Mouse (Mus musculus) cerebellum, postnatal 14 days (tissue): ENCODE data around the gene Krba1.

Experiments used
- DNase-seq, 2 experiments: peaks; one replicate each; pipeline ENCODE4 v3.0.0; 2021; ENCODE audit warnings: mixed read lengths in 2 of 2

Gene Krba1

DNA sequence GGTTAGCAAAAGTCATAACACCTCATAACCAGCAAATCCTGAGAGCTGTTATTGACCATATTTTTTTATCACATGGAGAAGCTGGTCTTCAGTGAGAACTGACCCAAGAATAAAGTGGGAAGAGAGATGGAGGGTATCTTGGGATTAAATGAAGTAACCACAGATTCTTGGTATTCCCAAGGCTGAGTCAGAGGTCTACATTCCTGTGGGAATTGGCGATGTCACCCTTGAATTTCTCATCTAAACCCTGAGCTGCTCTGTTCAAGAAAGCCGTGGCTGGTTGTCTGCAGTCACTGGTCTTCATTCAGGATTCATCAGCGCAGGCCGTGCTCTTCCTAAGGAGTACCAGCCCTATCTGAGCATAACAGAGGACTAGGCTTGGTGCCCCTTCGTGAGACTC lies 31.6 kb downstream of the Krba1 start:
- DNase-seq = no peak

DNA sequence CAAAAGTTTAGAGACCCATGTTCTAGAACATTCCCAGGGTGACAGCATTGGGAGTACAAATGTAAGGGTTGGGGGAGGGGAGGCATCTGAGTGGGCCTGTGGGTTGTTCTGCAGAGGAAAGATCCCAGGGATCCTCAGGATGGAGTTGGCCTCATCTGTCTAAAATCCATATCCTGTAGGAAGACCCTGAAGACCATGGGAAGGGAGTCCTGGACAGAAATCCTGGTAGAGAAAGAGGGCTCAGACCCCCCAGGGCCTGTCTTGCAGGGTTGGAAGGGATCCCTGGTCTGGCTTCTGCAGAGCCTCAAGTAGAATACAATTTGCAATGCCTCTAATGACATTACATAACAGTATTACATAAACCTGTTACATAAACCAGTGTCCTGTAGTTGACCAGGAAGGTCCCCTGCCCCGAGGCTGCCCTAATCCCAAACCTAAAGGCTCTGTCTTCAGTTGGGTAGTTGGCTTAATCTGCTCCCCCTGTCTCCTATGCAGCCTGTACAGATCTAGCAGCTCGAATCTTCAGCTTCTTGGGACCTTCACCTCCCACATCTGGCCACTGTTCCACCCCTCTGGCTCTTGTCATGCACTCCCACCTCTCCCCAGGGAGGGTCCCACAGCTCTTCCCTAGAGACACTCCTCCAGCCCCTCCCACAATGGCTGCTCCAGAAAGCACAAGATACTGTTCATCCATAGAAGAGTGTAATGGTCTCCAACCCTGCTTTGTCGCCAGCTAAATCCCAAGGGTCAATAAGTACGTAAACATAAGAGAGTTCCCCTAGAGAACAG lies 33.6 kb downstream of the Krba1 start:
- DNase-seq = no peak

DNA sequence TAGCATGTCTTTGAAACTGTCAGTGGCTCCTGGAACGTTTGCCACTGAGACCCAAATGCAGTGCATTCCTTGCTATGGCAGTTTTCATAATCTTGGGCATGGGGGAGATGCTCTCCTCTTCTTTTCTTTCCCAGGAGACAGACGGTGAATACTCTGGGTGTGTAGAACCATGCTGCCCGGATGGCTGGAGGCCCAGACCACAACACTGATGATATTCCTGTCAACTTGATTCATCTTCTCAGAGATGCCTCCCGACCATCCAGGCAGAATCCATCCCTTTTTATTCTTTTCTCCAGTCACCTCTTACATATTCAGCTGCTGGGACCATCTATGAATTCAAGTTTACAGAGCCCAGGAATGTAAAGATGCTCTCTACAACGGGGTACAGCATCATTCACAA lies 35.4 kb downstream of the Krba1 start:
- DNase-seq = peak in 1 of 2 experiments; percentile 59

DNA sequence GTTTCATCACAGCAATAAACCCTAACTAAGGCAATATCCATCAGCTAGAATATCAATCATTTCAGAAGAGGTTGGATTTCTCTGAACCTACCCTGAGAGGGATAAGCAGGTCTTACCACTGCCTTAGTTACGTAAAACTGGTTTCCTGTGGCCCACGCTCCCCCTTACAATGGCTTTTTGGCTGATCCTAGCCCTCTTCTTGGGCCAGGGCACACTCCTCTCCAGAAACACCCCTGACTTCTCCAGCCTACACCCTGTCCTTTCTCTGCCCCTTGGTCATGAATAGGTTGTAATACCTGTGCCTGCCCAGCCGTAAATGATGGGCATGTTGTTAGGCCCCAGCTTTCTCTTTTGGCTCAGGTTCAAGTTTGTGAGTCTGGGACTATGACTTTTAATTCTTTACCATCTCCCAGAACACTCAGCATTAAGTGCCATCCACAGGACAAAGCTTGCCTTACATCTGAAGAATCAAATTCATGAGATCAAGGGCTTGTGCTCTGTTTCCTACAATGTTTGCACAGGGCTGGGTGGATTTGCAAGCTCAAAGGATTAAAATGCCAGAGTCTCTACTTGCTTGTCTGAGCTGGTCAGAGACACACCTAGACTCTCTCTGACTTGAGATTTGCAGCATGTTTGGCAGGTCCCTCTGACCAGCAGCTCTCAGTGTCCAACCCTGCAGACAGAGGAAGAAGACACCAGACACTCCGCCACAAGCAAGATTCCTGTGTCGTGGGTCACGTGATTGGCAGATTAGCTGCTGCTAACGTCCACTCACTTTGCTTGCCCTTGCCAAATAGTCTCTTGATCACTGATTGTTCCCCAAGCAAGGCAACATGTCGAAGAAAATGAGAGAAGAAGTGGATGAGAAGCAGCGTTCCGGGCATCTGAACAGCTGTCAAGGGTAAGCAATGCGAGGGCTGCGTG lies 37.8 kb downstream of the Krba1 start:
- DNase-seq = no peak

DNA sequence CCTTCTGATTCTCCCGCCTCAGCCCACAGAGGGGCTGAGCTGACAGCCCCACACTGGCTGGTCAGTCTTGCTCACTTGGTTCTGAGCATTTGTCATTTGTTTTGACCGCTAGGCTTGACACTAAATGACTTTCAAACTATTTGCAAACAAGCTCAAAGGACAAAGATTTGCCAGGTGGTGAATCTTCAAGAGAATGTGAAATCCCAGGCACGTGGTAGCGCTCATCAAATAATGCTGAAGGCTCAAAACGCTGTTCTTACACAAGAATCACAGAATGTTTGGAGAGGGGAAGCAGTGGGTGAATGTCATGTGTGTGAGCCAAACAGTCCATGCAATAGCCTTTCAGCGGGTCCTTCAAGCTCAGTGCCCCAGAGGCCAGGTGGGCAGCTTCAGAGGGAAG lies 39.3 kb downstream of the Krba1 start:
- DNase-seq = no peak

DNA sequence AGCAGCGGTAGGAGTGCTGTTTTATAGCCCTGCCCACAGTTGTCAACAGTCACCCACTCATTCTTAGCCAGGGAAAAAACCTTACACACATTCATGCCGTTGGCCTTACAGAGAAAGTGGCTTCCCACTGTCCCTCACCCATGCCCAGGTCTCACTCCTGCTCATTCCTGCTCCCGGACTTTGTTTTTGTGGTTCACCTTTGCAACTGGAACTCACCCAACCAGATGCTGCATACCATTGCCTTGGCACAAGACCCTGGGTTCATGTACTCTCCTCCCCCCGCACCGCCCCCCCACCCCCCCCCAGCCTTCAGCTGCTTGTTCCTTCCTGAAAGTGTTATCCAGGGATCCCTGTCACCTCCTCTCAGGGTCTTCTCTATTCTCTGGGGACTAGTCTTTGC lies 39.7 kb downstream of the Krba1 start:
- DNase-seq = no peak

DNA sequence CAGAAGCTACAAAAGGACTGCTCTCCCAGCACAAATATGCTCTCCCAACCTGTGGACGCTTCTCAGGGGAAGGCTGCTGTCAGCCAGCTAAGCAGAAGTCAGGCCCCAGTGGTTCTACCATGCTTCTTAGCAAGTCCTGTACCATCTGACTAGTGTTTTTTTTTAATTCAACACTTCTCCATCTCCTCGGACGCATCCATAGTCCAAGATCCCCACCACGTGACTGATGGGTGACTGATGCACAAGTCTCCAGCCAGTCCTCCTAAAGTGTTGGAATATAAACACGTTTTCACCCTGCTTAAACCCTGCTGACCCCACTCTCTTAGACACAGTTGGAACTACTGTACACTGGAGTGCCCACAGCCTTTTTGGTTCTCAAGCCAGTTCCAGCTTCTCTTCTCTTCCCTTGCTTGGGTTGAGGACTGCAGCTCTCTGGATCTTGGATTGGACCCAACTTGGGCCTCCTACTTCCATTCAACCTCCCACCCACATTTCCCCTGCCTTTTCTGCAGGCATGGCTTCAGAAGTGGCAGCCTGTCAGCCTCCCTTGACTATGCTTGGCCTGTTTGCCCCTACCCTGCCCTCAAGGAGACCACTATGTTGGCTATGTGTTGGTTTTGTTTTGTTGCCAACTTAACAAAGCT lies 40.4 kb downstream of the Krba1 start:
- no peak for DNase-seq

DNA sequence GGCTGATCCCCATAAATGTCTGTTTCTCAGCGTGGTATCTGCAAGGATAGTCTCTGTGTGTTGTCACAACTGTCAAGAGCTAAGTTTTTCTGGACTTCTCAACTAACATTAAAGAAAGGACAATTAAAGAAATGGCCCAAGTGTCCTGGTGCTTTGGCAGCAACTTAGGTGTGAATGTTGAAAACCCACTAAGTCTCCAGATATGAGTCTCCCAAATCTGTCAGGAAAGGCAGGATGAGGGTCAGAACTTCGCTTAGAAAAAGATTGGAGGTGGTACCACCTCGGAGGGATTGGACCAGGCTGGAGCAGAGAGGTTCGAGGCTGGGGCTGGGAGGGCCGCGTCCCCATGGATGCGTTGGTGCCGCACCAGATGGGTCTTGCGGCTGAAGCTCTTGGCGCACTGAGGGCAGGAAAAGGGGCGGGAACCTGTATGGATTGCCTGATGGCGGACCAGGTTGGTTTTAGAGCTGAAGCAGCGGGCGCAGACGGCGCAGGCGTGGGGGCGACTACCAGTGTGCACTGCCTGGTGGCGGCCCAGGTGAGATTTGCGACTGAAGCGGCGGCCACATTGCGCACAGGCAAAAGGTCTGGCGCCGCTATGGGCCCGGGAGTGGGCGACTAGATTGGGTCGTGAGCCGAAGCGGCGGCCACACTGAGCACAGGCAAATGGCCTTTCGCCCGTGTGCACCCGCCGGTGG lies 42.4 kb downstream of the Krba1 start:
- no peak for DNase-seq

DNA sequence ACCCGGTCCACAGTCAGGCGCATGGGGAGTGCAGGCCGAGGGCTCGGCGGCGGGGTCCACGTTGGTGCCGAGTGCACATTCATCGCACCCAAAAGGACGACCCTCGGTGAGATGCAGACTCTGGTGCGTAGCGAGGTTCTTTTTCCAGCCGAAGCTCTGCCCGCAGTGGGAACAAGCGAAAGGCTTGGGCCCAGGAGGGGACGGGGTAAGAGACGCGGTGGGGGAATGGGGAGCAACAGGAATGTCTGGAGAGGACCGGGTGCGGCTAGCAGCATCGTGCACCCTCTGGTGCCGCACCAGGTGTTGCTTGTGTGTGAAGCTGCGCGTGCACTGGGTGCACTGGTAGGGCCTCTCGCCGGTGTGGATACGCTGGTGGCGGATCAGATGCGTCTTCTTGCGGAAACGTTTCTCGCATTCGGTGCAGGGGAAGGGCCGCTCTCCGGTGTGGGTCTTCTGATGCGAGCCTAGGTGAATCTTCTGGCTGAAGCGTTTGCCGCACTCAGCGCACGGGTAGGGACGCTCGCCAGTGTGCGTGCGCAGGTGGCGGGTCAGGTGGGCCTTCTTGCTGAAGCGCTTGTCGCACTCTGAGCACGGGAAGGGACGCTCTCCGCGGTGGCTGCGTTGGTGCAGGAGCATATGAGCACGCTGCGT lies 43.2 kb downstream of the Krba1 start:
- DNase-seq = peak in 1 of 2 experiments; percentile 58

DNA sequence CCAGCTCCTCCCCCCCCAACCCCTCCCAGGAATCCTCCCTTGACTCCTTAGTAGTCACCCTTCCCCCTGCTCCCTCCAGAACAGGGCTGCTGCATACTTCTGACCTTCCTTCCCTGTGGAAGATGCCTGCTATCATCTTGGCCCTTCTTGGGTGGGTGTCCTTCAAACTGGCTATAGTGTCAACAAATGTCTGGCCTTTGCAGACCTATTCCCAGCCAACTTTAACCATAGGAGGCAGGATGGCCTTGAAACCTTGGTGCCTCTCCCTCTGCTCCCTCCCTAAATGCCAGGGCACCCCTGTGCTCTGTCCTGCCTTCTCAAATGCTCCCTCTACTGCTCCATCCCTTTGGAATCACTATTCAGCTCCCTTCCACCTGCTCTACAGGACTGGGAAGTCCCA lies 44.3 kb downstream of the Krba1 start:
- DNase-seq = no peak

DNA sequence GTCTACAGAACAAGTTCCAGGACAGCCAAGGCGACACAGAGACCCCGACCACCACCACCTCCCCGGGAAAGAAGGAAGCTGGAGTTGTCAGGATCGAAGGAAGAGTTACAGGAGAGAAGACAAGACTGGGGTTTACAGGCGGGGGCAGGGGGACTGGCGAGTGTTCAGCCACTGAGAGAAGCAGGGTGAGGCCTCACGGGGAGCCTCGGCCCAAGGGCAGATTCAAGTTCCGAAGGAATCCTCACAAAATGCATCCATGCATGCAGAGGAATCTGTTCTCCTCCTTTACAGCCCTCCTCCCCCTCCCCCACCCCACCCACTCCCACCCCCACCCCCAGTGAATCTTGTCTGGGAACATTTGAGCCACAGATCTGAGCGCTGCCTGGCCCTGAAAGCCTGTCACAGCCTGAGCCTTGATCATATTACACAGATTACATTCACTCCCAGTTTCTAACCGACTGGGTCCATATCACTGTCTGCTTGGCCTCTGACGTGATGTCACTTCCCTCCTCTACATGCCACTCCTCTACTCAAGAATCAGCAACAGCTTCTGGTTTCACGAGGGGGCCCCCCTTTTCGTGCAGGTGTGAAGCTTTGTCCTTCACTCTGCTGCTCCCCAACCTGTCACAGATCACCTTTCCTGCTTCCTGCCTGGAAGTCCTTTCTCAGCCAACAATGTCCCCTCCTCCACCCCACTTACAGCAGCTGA lies 45.1 kb downstream of the Krba1 start:
- DNase-seq = no peak

DNA sequence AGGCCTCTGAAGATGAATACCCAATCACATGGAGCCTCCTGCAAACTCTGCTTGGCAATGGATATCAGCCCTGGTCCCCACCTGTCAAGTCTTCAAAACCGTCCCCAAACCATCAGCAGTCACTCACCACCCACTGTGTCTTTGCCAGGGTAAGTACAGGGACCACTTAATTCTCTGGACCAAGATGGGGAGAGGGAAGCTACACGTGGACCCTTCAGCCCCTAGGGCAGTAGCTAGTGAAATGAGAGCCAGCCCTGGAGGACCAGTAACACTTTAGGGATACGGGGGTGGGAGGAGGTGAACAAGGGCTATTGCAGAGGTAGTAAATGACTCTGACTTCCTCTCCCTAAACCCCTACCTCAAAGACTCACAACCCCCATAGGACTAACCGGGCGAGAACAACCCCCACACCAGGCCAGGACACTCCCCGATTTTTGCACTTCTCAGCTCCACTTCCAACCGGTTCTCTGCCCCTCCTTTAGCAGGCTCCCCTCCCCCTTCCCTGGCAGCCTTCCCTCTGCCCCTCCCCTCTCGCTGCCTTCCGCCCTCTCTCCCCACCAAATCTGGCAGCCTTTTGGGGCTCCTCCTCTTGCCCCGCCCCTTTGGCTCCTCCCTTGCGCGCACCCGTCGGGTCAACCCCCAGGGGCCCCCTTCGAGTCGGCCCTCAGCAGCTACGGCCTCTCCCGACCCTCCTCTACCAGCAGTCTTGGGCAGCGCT lies 48.4 kb downstream of the Krba1 start:
- DNase-seq = peak; percentile 94 to 98

DNA sequence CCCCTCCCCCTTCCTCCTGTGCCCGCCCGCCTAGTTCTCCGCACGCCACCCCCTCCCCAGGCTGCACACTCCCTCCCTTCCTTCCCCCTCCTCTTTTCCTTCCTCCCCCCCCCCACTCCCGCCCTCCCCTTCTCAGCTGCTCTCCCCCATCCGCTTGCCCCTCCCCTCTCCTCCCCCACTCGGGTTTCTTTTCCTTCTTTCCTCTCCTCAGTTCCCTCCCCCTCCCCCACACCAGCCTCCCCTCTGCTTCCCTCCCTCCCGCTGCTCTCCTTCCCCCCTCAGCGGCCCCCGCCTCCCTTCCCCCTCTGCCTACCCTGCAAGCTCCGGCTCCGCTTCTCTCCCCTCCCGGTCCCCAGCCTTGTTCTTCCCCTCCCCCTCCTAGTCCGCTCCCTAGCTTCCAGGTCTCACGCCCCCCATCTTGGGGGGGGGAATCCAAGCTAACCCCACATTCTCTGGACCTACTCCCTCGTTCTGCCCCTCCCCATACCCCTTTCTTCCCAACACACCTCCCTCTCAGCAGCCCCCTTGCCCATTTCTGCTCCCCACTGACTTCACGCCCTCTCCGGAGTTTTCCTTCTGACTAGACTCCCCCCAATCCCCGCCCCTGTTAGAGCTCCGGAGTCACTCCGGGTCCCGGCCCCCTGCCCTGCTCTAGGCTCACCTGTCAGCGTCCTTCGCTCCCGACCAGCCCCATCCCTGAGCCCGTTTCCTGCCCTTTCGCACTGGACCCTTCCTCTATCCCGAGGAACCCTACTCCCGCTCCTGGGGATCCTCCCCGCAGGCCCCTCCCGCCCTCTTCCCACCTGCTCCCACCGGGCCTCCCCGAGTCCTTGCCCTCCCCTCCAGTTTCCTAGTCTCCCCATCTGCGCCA lies 49.2 kb downstream of the Krba1 start:
- DNase-seq = peak; percentile 67 to 92

DNA sequence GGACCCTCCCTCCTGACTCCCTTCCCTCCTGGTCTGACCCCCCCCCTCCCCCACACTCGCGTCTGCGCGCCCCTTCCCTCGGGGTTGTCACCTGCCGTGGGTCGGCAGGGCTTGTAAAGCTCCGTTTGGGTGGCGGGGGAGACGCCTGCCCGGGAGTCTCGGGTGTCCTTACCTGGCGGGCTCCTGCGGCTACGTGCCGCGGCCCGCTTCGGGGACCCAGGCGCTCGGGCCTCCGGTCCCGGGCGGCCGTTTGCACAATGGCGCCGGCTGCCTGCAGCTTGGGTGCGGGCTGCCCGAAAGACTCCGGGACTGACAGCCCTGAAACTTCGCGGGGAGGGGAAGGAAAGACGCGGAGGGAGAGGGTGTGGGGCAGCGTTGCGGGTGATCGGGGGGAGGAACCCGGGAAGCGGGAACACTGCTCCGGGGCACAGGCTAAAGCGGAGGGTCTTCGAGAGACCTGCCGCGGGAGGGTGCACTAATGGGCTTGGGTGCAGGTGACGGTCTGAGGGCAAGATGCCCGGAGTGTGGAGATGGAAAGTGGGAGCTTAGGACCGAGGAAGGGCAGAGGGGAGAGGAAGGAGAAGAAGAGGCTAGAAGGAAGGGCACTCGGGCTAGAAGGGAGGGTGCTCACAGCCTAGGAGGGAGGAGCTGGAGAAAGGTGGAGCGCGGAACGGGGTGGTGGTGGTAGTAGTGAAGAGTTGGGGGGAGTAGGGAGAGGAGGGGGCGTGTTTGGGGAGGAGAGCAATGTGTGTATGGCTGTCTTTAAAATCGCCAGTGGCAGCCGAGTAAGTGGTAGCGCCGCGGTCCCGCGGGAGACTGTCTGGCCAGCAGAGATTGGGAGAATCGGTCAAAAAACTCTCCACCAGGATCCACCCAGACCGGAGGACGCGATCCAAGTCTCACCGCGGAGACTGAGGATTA lies 50.1 kb downstream of the Krba1 start, which contains the start of gene Zfp467:
Zfp467 (minus strand) TSS at position 645 of the 921 bp plus-strand sequence.
- peak; percentile 70 to 71 for DNase-seq

DNA sequence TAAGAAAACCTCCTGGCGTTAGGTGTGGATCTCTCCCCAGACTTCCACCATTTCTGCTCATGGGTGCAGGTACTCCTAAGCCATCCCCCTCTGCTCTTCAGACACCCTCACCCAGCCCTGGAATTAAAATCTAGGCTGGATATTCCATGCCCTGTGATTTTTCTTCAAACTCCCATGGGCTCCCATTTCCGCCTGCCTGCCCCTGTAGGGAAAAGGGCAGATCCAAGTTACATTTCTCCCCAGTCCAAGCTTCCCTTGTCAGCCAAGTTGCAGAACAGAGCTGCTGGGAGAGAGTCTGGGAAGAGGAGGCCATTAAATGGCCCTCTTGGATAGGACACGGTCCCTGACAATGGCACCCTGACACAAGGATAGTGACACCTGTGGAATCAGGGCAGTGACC lies 50.9 kb downstream of the Krba1 start:
- no peak for DNase-seq

DNA sequence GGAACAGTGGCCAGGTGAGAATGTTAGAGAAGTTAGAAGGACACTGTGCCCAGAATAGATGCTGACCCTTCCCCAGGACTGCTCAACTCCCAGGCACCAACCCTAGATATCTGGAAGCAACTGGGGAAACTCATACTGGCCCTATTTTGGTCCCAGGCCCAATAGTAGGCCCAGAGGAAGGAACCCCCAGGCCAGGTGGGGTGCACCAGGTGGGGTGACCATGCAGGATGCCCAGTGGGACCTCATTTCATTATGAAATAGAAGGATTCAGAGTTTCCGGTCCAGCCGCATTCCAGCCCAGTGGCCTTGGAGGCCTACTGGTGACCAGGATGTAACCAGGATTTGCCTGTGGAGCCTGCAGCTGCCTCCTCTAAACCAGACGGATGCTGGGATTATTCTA lies 51.5 kb downstream of the Krba1 start:
- no peak for DNase-seq

DNA sequence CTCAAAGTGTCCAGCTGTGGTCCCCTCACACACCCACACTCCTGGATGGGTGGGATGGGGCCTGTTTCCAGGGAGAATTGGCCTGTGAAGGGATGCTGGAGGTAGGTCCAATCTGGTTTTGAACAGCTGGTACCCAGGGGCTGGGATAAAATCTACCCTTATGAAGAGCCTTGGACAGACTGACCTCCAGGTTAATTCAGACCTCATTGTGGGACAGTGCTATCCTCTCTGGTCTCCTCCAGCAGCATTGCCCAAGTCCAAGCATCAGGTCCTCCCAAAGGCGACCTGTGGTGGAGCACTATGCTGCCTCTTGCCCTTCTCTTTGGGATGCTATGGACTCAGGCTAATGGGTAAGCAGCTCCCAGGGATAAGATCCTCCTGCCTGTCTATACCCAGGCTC lies 52.5 kb downstream of the Krba1 start, which contains the start of gene Sspo:
Sspo (plus strand) TSS at position 301 of the 400 bp plus-strand sequence.
- DNase-seq = no peak

DNA sequence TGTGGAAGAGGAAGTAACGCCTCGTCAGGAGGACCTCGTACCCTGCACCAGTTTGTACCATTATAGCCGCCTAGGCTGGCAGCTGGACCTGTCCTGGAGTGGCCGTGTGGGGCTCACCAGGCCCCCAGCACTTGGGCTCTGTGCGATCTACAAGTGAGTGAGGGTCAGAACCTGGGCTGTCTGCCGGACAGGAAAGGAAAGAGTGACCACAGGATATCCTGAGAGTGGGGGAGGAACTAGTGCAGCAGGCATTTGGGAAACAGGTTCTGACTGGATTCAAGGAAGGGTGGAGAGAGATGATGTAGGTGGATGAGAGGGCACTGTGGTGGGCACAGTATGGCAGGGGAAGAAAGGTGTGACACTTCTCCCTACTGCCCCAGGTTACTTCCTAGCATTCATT lies 53.1 kb downstream of the Krba1 start:
- no peak for DNase-seq

DNA sequence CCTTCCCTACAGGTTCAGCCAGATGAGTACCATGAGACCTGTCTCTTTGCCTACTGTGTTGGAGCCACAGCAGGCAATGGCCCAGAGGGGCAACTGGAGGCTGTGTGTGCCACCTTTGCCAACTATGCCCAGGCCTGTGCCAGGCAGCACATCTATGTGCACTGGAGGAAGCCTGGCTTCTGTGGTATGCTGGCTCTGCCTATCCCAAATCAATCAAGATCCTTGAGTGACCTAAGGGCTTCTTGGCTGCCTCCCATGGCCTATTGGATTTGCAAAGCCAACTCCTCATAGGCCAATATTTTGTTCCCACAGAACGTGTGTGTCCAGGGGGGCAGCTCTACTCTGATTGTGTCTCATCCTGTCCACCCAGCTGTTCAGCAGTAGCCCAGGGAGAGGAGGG lies 56.8 kb downstream of the Krba1 start:
- DNase-seq = no peak
